Mouse (Mus musculus) embryo, embryonic 10.5 days (tissue): ENCODE measurements at regions not wholly inside any gene's neighbourhood (a gene's known extent, or its start where the extent isn't known, plus 50 kb on each side); places are given as distances from the start of the nearest gene placed in this dataset.

Experiments
- DNase-seq: peaks from one replicate; pipeline ENCODE4 v3.0.0-alpha.2; 2015; ENCODE audit warnings: low spot score

- peak; percentile 81 for DNase-seq
Measured at GRCm38 (mm10) chr14:24827381-24828031, 340.6 kb downstream of the Rps24 start.

- peak; percentile 77 for DNase-seq
Measured at GRCm38 (mm10) chr14:24829001-24829400, 342.1 kb downstream of the Rps24 start.

GRCm38 (mm10) chr14:24833211-24833610, 346.3 kb downstream of the Rps24 start:
- DNase-seq: peak; percentile 37

- no peak for DNase-seq
Measured at GRCm38 (mm10) chr14:24838219-24838618, 351.3 kb downstream of the Rps24 start.

GRCm38 (mm10) chr14:24839056-24839455, 352.1 kb downstream of the Rps24 start:
- DNase-seq: peak; percentile 39

GRCm38 (mm10) chr14:24841715-24842496, 355.0 kb downstream of the Rps24 start:
- DNase-seq: peak; percentile 77

- no peak for DNase-seq
Measured at GRCm38 (mm10) chr14:24843626-24844025, 356.7 kb downstream of the Rps24 start.

- peak; percentile 47 for DNase-seq
Measured at GRCm38 (mm10) chr14:24850491-24850890, 363.6 kb downstream of the Rps24 start.

- DNase-seq: no peak
Measured at GRCm38 (mm10) chr14:24854459-24854858, 367.5 kb downstream of the Rps24 start.

GRCm38 (mm10) chr14:24862171-24862570, 375.2 kb downstream of the Rps24 start:
- DNase-seq: no peak

GRCm38 (mm10) chr14:24862661-24863060, 375.7 kb downstream of the Rps24 start:
- DNase-seq: no peak

GRCm38 (mm10) chr14:24863116-24863515, 376.2 kb downstream of the Rps24 start:
- DNase-seq: no peak

GRCm38 (mm10) chr14:24865579-24866230, 378.8 kb downstream of the Rps24 start:
- DNase-seq: no peak

- no peak for DNase-seq
Measured at GRCm38 (mm10) chr14:24867816-24868215, 380.9 kb downstream of the Rps24 start.

GRCm38 (mm10) chr14:24868756-24869155, 381.8 kb downstream of the Rps24 start:
- DNase-seq: no peak

GRCm38 (mm10) chr14:24870246-24870645, 383.3 kb downstream of the Rps24 start:
- no peak for DNase-seq

GRCm38 (mm10) chr14:24871392-24871998, 384.6 kb downstream of the Rps24 start:
- DNase-seq: no peak

GRCm38 (mm10) chr14:24872931-24873330, 386.0 kb downstream of the Rps24 start:
- DNase-seq: no peak

- DNase-seq: no peak
Measured at GRCm38 (mm10) chr14:24873406-24873805, 386.5 kb downstream of the Rps24 start.

GRCm38 (mm10) chr14:24874426-24875155, 387.7 kb downstream of the Rps24 start:
- DNase-seq: no peak

GRCm38 (mm10) chr14:24875156-24875545, 388.2 kb downstream of the Rps24 start:
- no peak for DNase-seq

- no peak for DNase-seq
Measured at GRCm38 (mm10) chr14:24875934-24876333, 389.0 kb downstream of the Rps24 start.
